Mouse (Mus musculus): ENCODE measurements at regions not wholly inside any gene's neighbourhood (a gene's known extent, or its start where the extent isn't known, plus 50 kb on each side); places are given as distances from the start of the nearest gene placed in this dataset.

DNA sequence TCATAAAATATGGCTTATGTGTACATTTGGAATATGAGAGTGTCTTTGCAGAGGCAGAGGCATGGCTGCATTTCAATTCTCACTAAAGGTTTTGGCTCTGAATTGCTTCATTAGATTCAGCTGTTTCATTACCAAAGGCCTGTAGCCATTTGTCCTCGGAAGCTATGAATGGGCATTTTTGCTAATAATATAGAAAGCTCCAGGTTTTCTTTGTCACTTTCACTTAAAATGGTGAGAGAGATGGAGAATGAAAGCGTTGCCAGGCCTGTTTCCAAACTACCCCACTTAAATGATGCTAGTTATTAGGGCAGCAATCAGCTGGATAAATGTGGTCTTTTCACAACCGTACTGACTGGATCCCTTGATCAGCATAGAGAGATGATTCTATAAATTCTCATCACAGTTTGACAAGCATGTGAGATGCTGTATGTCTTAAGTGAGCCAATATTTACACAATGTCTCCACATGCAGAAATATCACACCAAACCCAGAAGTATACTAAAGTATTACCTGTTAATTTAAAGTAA lies 454.5 kb downstream of the Fat4 start:
- Histone ChIP-seq H3K4me1 (ENCODE audit: control insufficient read depth, insufficient read depth, low read length) (no peaks in the 10 kb centered on the region), H3K27ac (ENCODE audit: insufficient read depth, low read length) (no peak overlapping the region), H3K4me3 (ENCODE audit: insufficient read depth, low read length) (no peak overlapping the region)
- no peak for TF ChIP-seq CTCF (IDR thresholded peaks at IDR 0.05; ENCODE audit: borderline replicate concordance, insufficient read depth, low read length)
- no peak for TF ChIP-seq POLR2A (IDR thresholded peaks at IDR 0.05; ENCODE audit: low read depth, low read length)

GRCm38 (mm10) chr3:39344078-39344477 lies 457.3 kb downstream of the Fat4 start:
- no peak overlapping the region for H3K27ac ChIP-seq (ENCODE audit: insufficient read depth, low read length)
- TF ChIP-seq POLR2A (IDR thresholded peaks at IDR 0.05; ENCODE audit: low read depth, low read length) (no peak), CTCF (IDR thresholded peaks at IDR 0.05; ENCODE audit: borderline replicate concordance, insufficient read depth, low read length) (no peak)

GRCm38 (mm10) chr3:39347578-39347977 lies 460.8 kb downstream of the Fat4 start:
- Histone ChIP-seq H3K4me3 (ENCODE audit: insufficient read depth, low read length) (no peak overlapping the region), H3K4me1 (ENCODE audit: control insufficient read depth, insufficient read depth, low read length) (no peaks in the 10 kb centered on the region), H3K27ac (ENCODE audit: insufficient read depth, low read length) (no peak overlapping the region)
- TF ChIP-seq CTCF (IDR thresholded peaks at IDR 0.05; ENCODE audit: borderline replicate concordance, insufficient read depth, low read length) (no peak), POLR2A (IDR thresholded peaks at IDR 0.05; ENCODE audit: low read depth, low read length) (no peak)

More at GRCm38 (mm10) chr3:39344078-39344477, 457.3 kb downstream of the Fat4 start:
- Histone ChIP-seq H3K4me3 (ENCODE audit: insufficient read depth, low read length) (no peak overlapping the region), H3K4me1 (ENCODE audit: control insufficient read depth, insufficient read depth, low read length) (no peaks in the 10 kb centered on the region)

GRCm38 (mm10) chr3:39357012-39357411 lies 470.3 kb downstream of the Fat4 start:
- Histone ChIP-seq H3K4me1 (ENCODE audit: control insufficient read depth, insufficient read depth, low read length) (peaks cover 2% of the 10 kb centered on the region; the same call in 1 of the 2 replicates), H3K4me3 (ENCODE audit: insufficient read depth, low read length) (no peak overlapping the region), H3K27ac (ENCODE audit: insufficient read depth, low read length) (no peak overlapping the region)
- no peak for TF ChIP-seq CTCF (IDR thresholded peaks at IDR 0.05; ENCODE audit: borderline replicate concordance, insufficient read depth, low read length)
- TF ChIP-seq POLR2A (IDR thresholded peaks at IDR 0.05; ENCODE audit: low read depth, low read length), result no peak

GRCm38 (mm10) chr3:39360278-39360677 lies 473.5 kb downstream of the Fat4 start:
- no peak overlapping the region for H3K27ac ChIP-seq (ENCODE audit: insufficient read depth, low read length)
- TF ChIP-seq CTCF (IDR thresholded peaks at IDR 0.05; ENCODE audit: borderline replicate concordance, insufficient read depth, low read length) (no peak), POLR2A (IDR thresholded peaks at IDR 0.05; ENCODE audit: low read depth, low read length) (no peak)
- no peak overlapping the region for H3K4me3 ChIP-seq (ENCODE audit: insufficient read depth, low read length)
- peaks cover 2% of the 10 kb centered on the region; the same call in 1 of the 2 replicates for H3K4me1 ChIP-seq (ENCODE audit: control insufficient read depth, insufficient read depth, low read length)

GRCm38 (mm10) chr3:39370926-39371325 lies 484.2 kb downstream of the Fat4 start:
- Histone ChIP-seq H3K4me1 (ENCODE audit: control insufficient read depth, insufficient read depth, low read length) (no peaks in the 10 kb centered on the region), H3K4me3 (ENCODE audit: insufficient read depth, low read length) (no peak overlapping the region), H3K27ac (ENCODE audit: insufficient read depth, low read length) (no peak overlapping the region)
- no peak for TF ChIP-seq POLR2A (IDR thresholded peaks at IDR 0.05; ENCODE audit: low read depth, low read length)
- no peak for TF ChIP-seq CTCF (IDR thresholded peaks at IDR 0.05; ENCODE audit: borderline replicate concordance, insufficient read depth, low read length)

- H3K4me1 ChIP-seq (ENCODE audit: control insufficient read depth, insufficient read depth, low read length), result no peaks in the 10 kb centered on the region
- TF ChIP-seq POLR2A (IDR thresholded peaks at IDR 0.05; ENCODE audit: low read depth, low read length) (no peak), CTCF (IDR thresholded peaks at IDR 0.05; ENCODE audit: borderline replicate concordance, insufficient read depth, low read length) (no peak)
- H3K27ac ChIP-seq (ENCODE audit: insufficient read depth, low read length), result no peak overlapping the region
- H3K4me3 ChIP-seq (ENCODE audit: insufficient read depth, low read length), result no peak overlapping the region
Observed at GRCm38 (mm10) chr3:39372426-39372950, 485.7 kb downstream of the Fat4 start.

DNA sequence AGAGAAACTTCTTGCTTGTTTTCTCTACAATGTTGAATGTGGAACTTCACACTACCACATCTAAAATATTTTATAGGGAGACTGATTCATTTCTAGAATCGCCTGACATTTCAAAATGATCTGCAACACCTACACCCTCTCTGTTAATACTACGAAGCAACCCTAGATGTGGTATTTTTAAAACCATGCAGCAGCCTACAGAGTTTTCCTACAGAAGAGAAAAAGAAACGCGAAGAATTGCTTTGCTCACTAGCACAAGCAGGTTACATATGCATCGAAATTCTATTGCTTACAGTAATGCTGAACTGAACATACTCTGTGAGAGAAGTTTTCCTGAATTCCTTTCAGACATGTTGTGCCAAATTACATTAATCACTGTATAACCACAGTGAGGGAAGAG lies 488.7 kb downstream of the Fat4 start:
- H3K27ac ChIP-seq (ENCODE audit: insufficient read depth, low read length), result no peak overlapping the region; the same call in 1 of the 2 replicates
- TF ChIP-seq POLR2A (IDR thresholded peaks at IDR 0.05; ENCODE audit: low read depth, low read length), result no peak
- TF ChIP-seq CTCF (IDR thresholded peaks at IDR 0.05; ENCODE audit: borderline replicate concordance, insufficient read depth, low read length), result no peak

GRCm38 (mm10) chr3:39388491-39388890 lies 501.8 kb downstream of the Fat4 start:
- Histone ChIP-seq H3K4me3 (ENCODE audit: insufficient read depth, low read length) (no peak overlapping the region), H3K27ac (ENCODE audit: insufficient read depth, low read length) (no peak overlapping the region), H3K4me1 (ENCODE audit: control insufficient read depth, insufficient read depth, low read length) (peaks cover 2% of the 10 kb centered on the region; the same call in 1 of the 2 replicates)
- TF ChIP-seq POLR2A (IDR thresholded peaks at IDR 0.05; ENCODE audit: low read depth, low read length), result no peak
- TF ChIP-seq CTCF (IDR thresholded peaks at IDR 0.05; ENCODE audit: borderline replicate concordance, insufficient read depth, low read length), result no peak

More for the DNA sequence above, 488.7 kb downstream of the Fat4 start:
- Histone ChIP-seq H3K4me3 (ENCODE audit: insufficient read depth, low read length) (no peak overlapping the region), H3K4me1 (ENCODE audit: control insufficient read depth, insufficient read depth, low read length) (no peaks in the 10 kb centered on the region)

DNA sequence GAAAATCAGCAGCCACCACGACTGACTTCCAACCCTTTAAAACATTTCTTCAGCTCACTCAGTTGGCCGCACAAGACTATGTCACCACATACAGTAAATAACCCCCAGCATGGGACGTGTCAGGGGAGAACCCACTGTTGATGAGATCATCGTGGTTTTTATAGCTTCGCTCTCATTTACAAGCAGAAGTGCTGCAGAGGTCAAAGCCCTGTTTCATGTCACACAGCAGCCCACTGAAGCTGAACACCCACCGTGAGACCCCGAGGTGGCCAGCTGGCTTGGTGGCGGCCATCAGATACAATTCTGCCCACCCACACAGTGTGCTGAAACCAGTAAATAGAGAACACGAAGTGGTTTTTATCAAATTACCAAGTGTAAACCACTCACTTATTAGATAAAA lies 503.7 kb downstream of the Fat4 start:
- Histone ChIP-seq H3K4me1 (ENCODE audit: control insufficient read depth, insufficient read depth, low read length) (peaks cover 2% of the 10 kb centered on the region; the same call in 1 of the 2 replicates), H3K4me3 (ENCODE audit: insufficient read depth, low read length) (no peak overlapping the region), H3K27ac (ENCODE audit: insufficient read depth, low read length) (no peak overlapping the region)
- TF ChIP-seq POLR2A (IDR thresholded peaks at IDR 0.05; ENCODE audit: low read depth, low read length), result no peak
- no peak for TF ChIP-seq CTCF (IDR thresholded peaks at IDR 0.05; ENCODE audit: borderline replicate concordance, insufficient read depth, low read length)
